Mouse (Mus musculus) kidney, adult 10 weeks (tissue): ENCODE results near the gene Zfp512. TPM values are rescaled to one million over a fixed set of nuclear protein-coding genes. Genes with fewer than 3 reads are reported as not detected.

Source experiments
- polyA plus RNA-seq: library from polyadenylated mRNA; stranded (reverse); fragments of 350-450 nt; fragmentation: Illumina TruSeq; extraction: RNeasy Lipid Tissue Mini Kit (QIAGEN cat#74804); gene quantifications from one replicate; pipeline ENCODE4 v1.2.3, GENCODE M21; 2014; ENCODE audit warnings: low read depth, low replicate concordance

Gene Zfp512
- 20.2 TPM for polyA plus RNA-seq

GRCm38 (mm10) chr5:31451878-31452561 lies at the start of gene Zfp512:
Zfp512 (plus strand) TSS chr5:31452431.

GRCm38 (mm10) chr5:31485440-31485839 lies 33.2 kb downstream of the Zfp512 start, which contains the start of gene 4930548H24Rik:
4930548H24Rik (plus strand) TSS chr5:31485740.

DNA sequence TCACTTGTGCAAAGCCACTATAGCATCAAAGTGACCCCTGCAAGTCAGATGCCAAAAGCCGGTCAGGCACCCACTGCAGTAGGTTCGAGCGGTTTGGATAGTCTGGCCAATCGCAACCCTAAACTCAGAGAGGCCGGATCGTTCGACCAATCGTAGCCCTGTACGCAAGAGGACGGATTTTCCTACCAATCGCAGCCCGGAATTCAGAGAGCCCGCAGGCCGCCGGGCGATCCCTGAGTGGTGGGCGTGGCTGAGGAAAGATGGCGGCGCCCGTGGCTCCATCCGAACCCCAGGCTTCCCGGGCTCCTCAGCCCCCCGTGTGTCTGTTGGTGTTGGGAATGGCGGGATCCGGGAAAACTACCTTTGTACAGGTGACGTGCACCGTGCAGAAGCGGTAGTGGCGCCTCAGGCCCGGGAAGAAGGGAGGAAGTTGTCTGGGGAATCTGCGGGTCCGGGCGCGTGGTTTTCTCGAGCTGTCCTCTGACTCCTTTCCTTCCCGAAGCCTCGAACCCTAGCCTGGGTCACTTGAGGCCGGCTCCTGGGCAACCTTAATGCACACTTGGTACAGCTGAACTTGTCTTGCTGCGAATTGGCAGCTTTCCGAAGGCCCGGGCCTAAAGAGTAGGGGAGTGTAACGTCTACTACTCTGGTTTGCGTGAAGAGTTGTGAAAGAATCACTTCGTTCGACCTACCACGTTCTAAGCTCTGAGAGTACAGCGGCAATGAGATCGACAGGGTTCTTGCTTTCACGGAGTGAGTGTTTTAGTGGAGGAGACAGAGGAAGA lies 42.5 kb downstream of the Zfp512 start, which contains the start of gene Gpn1:
TSS of gene Gpn1 (plus strand) at position 229 of the 785 bp plus-strand sequence.

GRCm38 (mm10) chr5:31526354-31527116 lies 74.3 kb downstream of the Zfp512 start, which contains the start of gene Slc4a1ap:
Slc4a1ap (plus strand) TSS chr5:31526995.

GRCm38 (mm10) chr5:31527707-31528106 lies 75.5 kb downstream of the Zfp512 start, which contains the start of gene Supt7l:
Supt7l (minus strand) TSS chr5:31527807.

Other genes with a start within 250 kb of the Zfp512 start
- 20.9 TPM for gene Ppm1g, start 231.7 kb upstream of the Zfp512 start, polyA plus RNA-seq
- 66.5 TPM for gene Nrbp1, start 211.6 kb upstream of the Zfp512 start, polyA plus RNA-seq
- gene Gm9970, start 211.2 kb upstream of the Zfp512 start, polyA plus RNA-seq, result not detected
- gene Krtcap3, start 200.7 kb upstream of the Zfp512 start, polyA plus RNA-seq, result 1.5 TPM
- gene Ift172, start 161.3 kb upstream of the Zfp512 start, polyA plus RNA-seq, result 11.9 TPM
- 3.0 TPM for gene Fndc4, start 156.4 kb upstream of the Zfp512 start, polyA plus RNA-seq
- gene Gckr, start 155.0 kb upstream of the Zfp512 start, polyA plus RNA-seq, result not detected
- gene 4930548H24Rik, start 33.3 kb downstream of the Zfp512 start, polyA plus RNA-seq, result not detected
- 26.4 TPM for gene Gpn1, start 42.3 kb downstream of the Zfp512 start, polyA plus RNA-seq
- 48.0 TPM for gene Slc4a1ap, start 74.6 kb downstream of the Zfp512 start, polyA plus RNA-seq
- gene Supt7l, start 75.4 kb downstream of the Zfp512 start, polyA plus RNA-seq, result 15.8 TPM
- 76.9 TPM for gene Mrpl33, start 144.5 kb downstream of the Zfp512 start, polyA plus RNA-seq
- gene Rbks, start 245.2 kb downstream of the Zfp512 start, polyA plus RNA-seq, result 11.9 TPM
- 70.3 TPM for gene Babam2, start 245.3 kb downstream of the Zfp512 start, polyA plus RNA-seq